Mouse (Mus musculus) heart, adult 2 months (tissue): ENCODE measurements around the gene Ccdc81. TPM values are rescaled to one million over a fixed set of nuclear protein-coding genes. Genes with fewer than 3 reads are reported as not detected.

Experiments used
- DNase-seq, 2 experiments: peaks; one replicate each; pipeline ENCODE4 v3.0.0; 2021
- H3K27ac ChIP-seq: fragments of 200-600 bp; 2 replicates; pipeline ENCODE4 v1.8.1; 2022
- H3K27me3 ChIP-seq: fragments of 200-500 bp; 2 replicates; pipeline ENCODE4 v1.6.1; 2012; ENCODE audit warnings: mild to moderate bottlenecking, low read length, inconsistent platforms, mixed read lengths; ENCODE audit not compliant: control insufficient read depth, insufficient read depth
- H3K36me3 ChIP-seq: fragments of 200-500 bp; 2 replicates; pipeline ENCODE4 v1.6.1; 2012; ENCODE audit warnings: low read length, inconsistent platforms; ENCODE audit not compliant: control insufficient read depth, insufficient read depth
- H3K4me1 ChIP-seq: fragments of 200-500 bp; 2 replicates; pipeline ENCODE4 v1.6.1; 2011; ENCODE audit warnings: low read length; ENCODE audit not compliant: control insufficient read depth, insufficient read depth
- H3K4me3 ChIP-seq: fragments of 200-600 bp; 2 replicates; pipeline ENCODE4 v1.8.1; 2022
- H3K79me2 ChIP-seq: fragments of 200-500 bp; replicated peaks from 2 replicates; pipeline ENCODE4 v1.6.1; 2012; ENCODE audit warnings: mild to moderate bottlenecking, inconsistent platforms, low read length, moderate library complexity, mixed read lengths; ENCODE audit not compliant: control insufficient read depth, insufficient read depth
- H3K9ac ChIP-seq: fragments of 200-500 bp; 2 replicates; pipeline ENCODE4 v1.6.1; 2012; ENCODE audit warnings: low read depth, mild to moderate bottlenecking, control low read depth, inconsistent platforms, low read length, mixed read lengths
- CTCF ChIP-seq: fragments of 200-600 bp; IDR thresholded peaks from 2 replicates; pipeline ENCODE4 v1.8.1; 2022; ENCODE audit warnings: antibody characterized with exemption, mild to moderate bottlenecking, moderate library complexity
- EP300 ChIP-seq: fragments of 200-500 bp; IDR thresholded peaks from 2 replicates; pipeline ENCODE4 v1.6.1; 2011; ENCODE audit warnings: low read depth, low read length, control low read depth; ENCODE audit not compliant: insufficient read depth
- POLR2A ChIP-seq: fragments of 200-500 bp; IDR thresholded peaks from 2 replicates; pipeline ENCODE4 v1.6.1; 2011; ENCODE audit warnings: mild to moderate bottlenecking, low read depth, low read length, control low read depth; ENCODE audit not compliant: insufficient read depth
- WGBS: fragments of 180-500 bp; shearing (Covaris S2); methylation state at CpG from one replicate; pipeline ENCODE4 v1.1.7; 2018; 5-methylcytosine and 5-hydroxymethylcytosine counted together
- intact Hi-C: fragments of 180-260 bp; cut with DNase I; formaldehyde crosslinking; loops from one replicate; pipeline ENCODE4 v1.15.1; 2025
- polyA plus RNA-seq: library from polyadenylated mRNA; depleted of rRNA; stranded (reverse); fragments of >200 nt; gene quantifications from 2 replicates; pipeline ENCODE4 v1.2.3, GENCODE M21; 2012; rRNA removed
- total RNA-seq, 2 experiments: library from RNA; stranded (reverse); gene quantifications; 2 replicates each; pipeline ENCODE4 v1.2.3; 2021

Gene Ccdc81
- total and polyA plus RNA-seq, 3 experiments: 0.23 TPM; not detected in 2

DNA sequence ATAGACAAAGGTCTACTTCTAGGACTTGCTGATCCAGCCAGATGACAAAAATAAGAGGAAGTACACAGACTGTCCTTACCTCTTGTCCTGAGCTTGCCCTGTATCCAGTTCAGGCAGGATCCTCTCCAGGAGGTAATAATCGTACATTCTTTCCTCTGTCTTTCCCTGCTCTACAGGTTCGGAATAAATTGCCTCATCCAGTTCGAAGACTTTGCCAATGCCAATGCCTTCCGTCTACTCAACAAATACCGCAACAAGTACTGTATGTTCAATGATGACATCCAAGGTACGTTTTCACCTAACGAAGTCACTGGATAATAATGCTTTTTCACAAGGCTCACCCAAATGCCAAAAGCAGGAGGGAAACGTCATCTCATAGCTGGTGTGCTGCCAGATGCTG is 69.9 kb downstream of the Ccdc81 start:
- 80% methylated on average over 8 of the region's 8 CpGs for WGBS
- no peak for TF ChIP-seq POLR2A
- TF ChIP-seq CTCF: no peak
- no peak for TF ChIP-seq EP300

DNA sequence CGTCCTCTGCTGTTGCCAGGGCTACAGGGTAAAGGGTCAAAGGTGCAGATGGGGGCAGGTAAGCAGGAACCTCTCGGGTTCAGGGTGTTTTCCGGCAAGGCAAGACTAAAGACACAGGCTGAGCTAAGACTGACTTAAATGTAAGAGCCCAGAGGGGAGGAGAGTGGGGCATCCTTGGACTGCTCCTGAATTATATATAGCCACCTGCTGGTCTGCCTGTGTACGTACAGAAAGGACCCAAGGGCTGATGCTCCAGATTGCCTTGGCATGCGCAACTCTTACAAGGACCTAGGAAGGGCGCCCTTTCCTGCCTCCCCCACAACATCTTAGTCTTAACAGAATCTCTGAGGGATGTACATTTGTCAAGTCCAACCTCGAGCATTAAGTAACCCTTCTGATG is 74.2 kb downstream of the Ccdc81 start:
- Histone ChIP-seq H3K27ac (no peak overlapping the region), H3K4me1 (no peaks in the 10 kb centered on the region), H3K4me3 (no peak overlapping the region), H3K79me2 (no peaks in the 10 kb centered on the region), H3K36me3 (no peaks in the 10 kb centered on the region), H3K27me3 (no peaks in the 10 kb centered on the region), H3K9ac (no peak overlapping the region)
- TF ChIP-seq CTCF: peak; percentile 68
- TF ChIP-seq EP300: no peak
- DNase-seq: no peak
- 60% methylated on average over 7 of the region's 7 CpGs for WGBS
- intact Hi-C loops: no loop called here

More for the DNA sequence above, 69.9 kb downstream of the Ccdc81 start:
- no peaks in the 10 kb centered on the region for H3K27me3 ChIP-seq
- no peaks in the 10 kb centered on the region for H3K79me2 ChIP-seq
- peaks cover 3% of the 10 kb centered on the region; the same call in 1 of the 2 replicates for H3K4me1 ChIP-seq
- H3K9ac ChIP-seq: no peak overlapping the region
- no peak for DNase-seq
- H3K27ac ChIP-seq: no peak overlapping the region
- intact Hi-C loops: no loop called here
- no peak overlapping the region for H3K4me3 ChIP-seq
- no peaks in the 10 kb centered on the region for H3K36me3 ChIP-seq

DNA sequence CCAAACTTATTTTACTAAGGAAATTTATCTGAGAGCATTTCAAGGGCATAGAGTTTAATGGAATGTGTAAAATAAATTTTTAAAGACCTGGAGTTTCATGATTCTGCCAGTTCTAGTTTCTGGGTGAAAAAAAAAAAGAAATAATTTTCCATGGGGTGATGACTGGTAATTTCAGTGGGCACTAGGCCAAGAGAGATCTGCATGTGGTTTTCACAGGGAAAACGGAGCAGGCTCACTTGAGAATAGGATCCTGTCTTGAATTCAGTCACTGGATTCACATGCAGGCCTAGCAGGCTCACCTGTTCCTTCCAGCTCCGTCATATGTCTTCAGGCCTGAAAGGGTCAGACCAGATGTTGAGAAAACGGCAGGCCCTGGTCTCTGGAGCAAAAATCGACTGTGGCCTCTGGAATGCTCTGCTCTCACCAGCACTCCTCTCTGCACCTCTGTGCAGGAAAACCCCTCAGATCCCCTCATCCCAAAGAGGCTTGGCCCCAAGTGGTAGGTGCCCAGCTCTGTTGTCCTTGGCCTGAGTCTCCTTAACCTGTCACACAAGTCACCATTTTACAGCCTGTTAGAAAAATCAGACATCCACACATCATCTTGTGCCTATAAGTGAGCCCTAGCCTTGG is 74.9 kb downstream of the Ccdc81 start:
- no peak for TF ChIP-seq EP300
- no peak for TF ChIP-seq CTCF
- no peak for TF ChIP-seq POLR2A
- H3K4me3 ChIP-seq: no peak overlapping the region
- no peaks in the 10 kb centered on the region for H3K4me1 ChIP-seq
- WGBS: 82% methylated on average over 4 of the region's 4 CpGs
- no peak overlapping the region for H3K9ac ChIP-seq
- no peak overlapping the region for H3K27ac ChIP-seq
- intact Hi-C loops: no loop called here
- no peaks in the 10 kb centered on the region for H3K79me2 ChIP-seq
- no peak for DNase-seq
- H3K27me3 ChIP-seq: no peaks in the 10 kb centered on the region
- H3K36me3 ChIP-seq: no peaks in the 10 kb centered on the region

Other genes with a start within 250 kb of the Ccdc81 start
- 10 to 100 TPM; 78.1 to 79.3 TPM for gene Hikeshi, start 37.6 kb upstream of the Ccdc81 start, total RNA-seq
- gene Hikeshi, start 37.6 kb upstream of the Ccdc81 start, polyA plus RNA-seq: 61.9 and 90.3 TPM in 2 replicates
- 10 to 100 TPM; 24.7 to 27.3 TPM for gene Eed, start 77.4 kb upstream of the Ccdc81 start, total RNA-seq
- 12.0 and 16.8 TPM in 2 replicates for gene Eed, start 77.4 kb upstream of the Ccdc81 start, polyA plus RNA-seq
- 100 to 1,000 TPM in 1 of 2 experiments, 10 to 100 TPM in 1; 99.4 to 128 TPM for gene Picalm, start 226.6 kb upstream of the Ccdc81 start, total RNA-seq
- 60.1 and 107 TPM in 2 replicates for gene Picalm, start 226.6 kb upstream of the Ccdc81 start, polyA plus RNA-seq